Mouse (Mus musculus): ENCODE results near the gene Fsd1. TPM values are rescaled to one million over a fixed set of nuclear protein-coding genes. Genes with fewer than 3 reads are reported as not detected.

Fsd1 gene
- total RNA-seq, 2 experiments from 2014 or later = 0.74 TPM; not detected in 1

DNA sequence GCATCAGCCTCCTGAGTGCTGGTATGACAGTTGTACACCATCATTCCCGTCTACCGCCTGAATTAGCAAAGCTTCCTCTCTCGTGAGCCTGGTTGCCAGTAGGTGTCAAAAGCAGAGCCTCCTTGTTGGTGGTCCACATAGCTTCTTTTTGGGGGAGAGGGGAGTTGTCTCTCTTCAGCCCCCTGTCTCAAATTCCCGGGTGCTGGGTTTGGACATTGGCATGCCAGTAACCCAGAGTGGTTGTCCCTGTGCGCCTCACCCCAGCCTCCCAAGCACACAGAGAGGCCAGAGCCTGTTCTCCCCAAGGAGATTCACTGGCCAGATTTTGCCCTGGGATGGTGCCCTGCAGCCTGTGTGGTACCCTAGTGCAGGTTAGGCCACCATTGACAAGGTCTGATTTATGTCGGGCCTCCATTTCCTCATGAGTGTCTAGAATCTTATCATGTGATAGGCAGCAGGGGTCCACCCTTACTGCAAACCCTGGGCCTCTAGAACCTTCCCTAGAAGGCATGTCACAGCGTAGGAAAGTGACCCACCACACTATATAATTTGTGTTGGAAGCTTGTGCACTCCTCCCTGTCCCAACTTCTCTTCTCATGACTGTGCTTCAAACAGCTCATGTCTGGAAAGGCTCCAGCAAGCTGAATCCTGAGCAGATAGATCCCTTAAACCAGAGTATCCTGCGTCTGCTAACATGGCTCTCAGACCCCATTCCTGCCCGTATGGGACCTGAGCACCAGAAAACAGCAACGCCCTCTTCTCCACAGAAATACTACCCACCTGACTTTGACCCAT lies 26.2 kb upstream of the Fsd1 start:
- intact Hi-C loops (cut with DNase I) = loop anchor here (10.0 kb wide), 2 partner anchors 255 to 295 kb away; partner anchors contain the start of gene Fem1a

DNA sequence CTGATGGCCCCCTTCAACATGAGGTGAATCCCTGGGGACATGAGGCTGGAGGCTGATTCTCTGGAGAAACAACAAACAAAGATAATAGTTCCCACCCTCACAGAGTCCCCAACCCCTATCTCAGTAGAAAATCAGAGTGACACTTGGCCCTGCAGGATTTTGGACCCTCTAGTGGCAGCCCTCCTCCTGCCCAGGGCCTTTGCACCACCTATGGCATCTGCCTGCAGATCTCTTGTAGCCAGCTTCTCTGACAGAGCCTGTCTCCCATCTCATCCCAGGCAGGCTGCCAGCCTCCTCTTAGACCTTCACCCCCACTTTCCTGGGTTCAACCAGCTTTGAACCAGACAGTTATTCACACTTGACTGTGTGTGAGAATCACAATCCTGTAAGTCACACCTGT lies 25.5 kb upstream of the Fsd1 start:
- DNase-seq = no peak
- intact Hi-C loops (cut with DNase I) = no loop called here

More for the DNA sequence above, 26.2 kb upstream of the Fsd1 start:
- DNase-seq = no peak

DNA sequence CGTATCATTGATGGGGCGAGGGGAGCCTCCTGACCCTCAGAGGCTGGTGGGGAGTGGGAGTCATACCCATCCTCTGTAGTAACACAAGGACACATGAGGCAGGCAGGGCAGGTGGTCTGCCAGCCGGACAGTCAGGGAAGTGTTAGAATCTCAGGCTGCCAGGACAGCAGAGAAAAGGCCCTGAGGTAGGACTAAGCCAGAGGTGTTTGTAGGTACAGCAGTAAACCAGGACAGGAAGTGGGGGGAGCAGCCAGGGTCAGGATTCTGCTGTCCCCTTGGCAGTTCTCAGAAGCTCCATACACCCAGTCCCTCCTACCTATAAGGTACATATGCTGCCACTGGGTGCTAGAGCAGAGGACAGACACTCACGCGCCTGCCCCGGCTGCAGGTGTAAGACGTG lies 24.7 kb upstream of the Fsd1 start:
- no peak for DNase-seq

DNA sequence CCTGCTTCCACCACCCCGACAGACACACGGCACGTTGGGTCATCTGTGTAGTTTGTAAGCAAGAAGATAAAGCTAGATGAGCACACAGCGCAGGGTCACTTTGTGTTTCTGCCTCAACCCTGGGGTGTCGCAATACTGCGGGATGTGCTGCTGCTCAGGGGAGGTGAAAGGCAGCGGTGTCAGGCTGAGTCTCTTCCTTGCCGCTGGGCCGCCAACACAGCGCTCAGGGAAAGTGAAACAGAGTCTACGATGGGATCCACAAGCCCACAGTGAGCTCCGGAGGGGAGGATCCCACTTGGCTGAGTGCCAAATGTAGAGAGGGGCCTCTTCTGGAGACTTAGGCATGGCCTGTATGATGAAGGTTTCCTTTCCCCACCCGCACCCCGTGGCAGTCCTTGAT lies 23.1 kb upstream of the Fsd1 start:
- intact Hi-C loops (cut with DNase I) = no loop called here
- DNase-seq = no peak

More for the DNA sequence above, 24.7 kb upstream of the Fsd1 start:
- intact Hi-C loops (cut with DNase I) = no loop called here

GRCm38 (mm10) chr17:55964496-55964895 lies 21.8 kb upstream of the Fsd1 start:
- intact Hi-C loops (cut with DNase I) = no loop called here
- DNase-seq = no peak

DNA sequence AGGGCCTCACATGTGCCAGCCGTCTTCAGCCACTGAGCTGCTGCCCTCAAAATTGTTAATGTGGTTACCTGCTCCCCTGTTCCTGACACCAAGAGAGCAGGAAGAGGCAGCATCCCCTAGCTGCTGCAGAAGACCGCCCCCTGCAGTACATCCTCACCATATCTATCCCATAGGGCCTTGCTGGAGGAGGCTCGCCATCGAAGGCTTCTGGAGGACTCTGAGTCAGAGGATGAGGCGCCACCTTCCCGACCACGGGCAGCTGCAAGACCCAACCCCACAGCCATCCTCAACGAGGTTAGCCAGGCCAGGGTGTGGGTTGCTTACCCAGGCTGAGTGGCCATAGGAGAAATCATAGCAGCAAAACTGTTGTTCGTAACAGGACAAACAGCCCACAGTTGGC lies 21.3 kb upstream of the Fsd1 start:
- intact Hi-C loops (cut with DNase I) = no loop called here
- DNase-seq = no peak

GRCm38 (mm10) chr17:55967186-55967585 lies 19.1 kb upstream of the Fsd1 start:
- intact Hi-C loops (cut with DNase I) = no loop called here
- no peak for DNase-seq

GRCm38 (mm10) chr17:55968210-55968609 lies 18.1 kb upstream of the Fsd1 start:
- intact Hi-C loops (cut with DNase I) = no loop called here
- peak; percentile 35 to 48 for DNase-seq

GRCm38 (mm10) chr17:55969560-55969959 lies 16.7 kb upstream of the Fsd1 start:
- intact Hi-C loops (cut with DNase I) = no loop called here

GRCm38 (mm10) chr17:55969966-55970891 lies 16.1 kb upstream of the Fsd1 start, which contains the start of gene Shd:
Gene Shd (plus strand): TSS chr17:55970467.
- intact Hi-C loops (cut with DNase I) = no loop called here
- DNase-seq = peak; percentile 46 to 54

More at GRCm38 (mm10) chr17:55969560-55969959, 16.7 kb upstream of the Fsd1 start:
- DNase-seq = no peak

DNA sequence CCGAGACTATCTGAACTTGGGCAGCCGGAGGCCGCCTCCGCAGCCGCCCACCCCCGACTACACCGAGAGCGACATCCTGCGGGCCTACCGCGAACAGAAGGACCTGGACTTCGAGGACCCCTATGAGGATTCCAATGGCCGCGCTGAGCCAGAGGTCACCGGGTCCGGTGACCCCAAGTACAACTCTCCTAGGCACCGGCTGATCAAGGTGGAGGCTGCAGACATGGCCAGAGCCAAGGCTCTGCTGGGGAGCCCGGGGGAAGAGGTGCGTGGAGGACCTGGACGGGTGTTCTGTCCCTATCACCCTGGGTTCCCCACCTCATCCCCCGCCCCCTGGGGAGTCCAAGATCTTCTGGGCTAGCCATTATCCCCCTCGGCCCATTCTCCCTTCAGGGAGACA lies 14.9 kb upstream of the Fsd1 start:
- no peak for DNase-seq
- intact Hi-C loops (cut with DNase I) = no loop called here

- intact Hi-C loops (cut with DNase I) = loop anchor here (1.0 kb wide), 1 partner anchor 34 kb away; no protein-coding TSS in a partner anchor
Measured at GRCm38 (mm10) chr17:55976255-55976862, 9.9 kb upstream of the Fsd1 start.

GRCm38 (mm10) chr17:55977301-55977700 lies 9.0 kb upstream of the Fsd1 start:
- no peak for DNase-seq
- intact Hi-C loops (cut with DNase I) = no loop called here

More at GRCm38 (mm10) chr17:55976255-55976862, 9.9 kb upstream of the Fsd1 start:
- DNase-seq = peak; percentile 83 to 89

DNA sequence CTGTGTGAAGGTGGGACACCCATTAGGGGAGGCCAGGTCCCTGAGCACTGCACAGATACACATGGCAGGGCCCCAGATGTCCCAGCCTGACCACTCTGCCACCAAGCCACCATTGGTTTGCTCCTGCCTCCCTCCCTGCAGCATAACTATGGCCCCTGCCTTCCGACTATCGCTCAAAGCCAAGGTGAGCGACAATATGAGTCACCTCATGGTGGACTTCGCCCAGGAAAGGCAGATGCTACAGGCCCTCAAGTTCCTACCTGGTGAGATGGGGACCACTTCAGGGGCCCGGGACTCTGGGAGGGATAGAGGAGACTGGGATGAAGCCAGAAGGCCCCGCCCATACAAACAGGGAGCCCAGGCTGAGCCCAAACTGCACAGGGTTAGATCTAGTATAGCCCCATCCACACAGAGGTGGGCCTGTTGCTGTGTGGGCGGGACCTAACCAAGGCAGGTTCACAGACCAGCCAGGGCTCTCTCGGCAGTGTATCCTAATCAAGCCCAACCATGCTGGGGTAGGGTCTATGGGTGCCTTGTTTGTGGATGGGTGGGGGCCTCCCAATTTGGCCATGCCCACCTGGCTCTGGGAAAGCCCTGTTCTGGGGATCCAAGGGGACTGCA lies 4.1 kb downstream of the Fsd1 start:
- intact Hi-C loops (cut with DNase I) = no loop called here
- DNase-seq = no peak

DNA sequence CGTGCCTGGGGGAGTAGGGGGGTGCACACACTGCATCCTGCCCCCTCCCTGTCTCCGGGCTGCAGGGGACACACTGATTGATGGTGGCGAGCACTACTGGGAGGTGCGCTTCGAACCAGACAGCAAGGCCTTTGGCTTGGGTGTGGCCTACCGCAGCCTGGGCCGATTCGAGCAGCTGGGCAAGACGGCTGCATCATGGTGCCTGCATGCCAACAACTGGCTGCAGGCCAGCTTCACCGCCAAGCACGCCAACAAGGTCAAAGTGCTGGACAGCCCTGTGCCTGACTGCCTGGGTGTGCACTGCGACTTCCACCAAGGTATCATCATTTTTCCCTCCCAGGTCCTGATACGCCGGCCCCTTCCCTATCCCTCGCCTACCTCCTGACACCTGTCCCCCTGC lies 9.7 kb downstream of the Fsd1 start:
- intact Hi-C loops (cut with DNase I) = no loop called here
- peak in 1 of 2 experiments; percentile 38 for DNase-seq

DNA sequence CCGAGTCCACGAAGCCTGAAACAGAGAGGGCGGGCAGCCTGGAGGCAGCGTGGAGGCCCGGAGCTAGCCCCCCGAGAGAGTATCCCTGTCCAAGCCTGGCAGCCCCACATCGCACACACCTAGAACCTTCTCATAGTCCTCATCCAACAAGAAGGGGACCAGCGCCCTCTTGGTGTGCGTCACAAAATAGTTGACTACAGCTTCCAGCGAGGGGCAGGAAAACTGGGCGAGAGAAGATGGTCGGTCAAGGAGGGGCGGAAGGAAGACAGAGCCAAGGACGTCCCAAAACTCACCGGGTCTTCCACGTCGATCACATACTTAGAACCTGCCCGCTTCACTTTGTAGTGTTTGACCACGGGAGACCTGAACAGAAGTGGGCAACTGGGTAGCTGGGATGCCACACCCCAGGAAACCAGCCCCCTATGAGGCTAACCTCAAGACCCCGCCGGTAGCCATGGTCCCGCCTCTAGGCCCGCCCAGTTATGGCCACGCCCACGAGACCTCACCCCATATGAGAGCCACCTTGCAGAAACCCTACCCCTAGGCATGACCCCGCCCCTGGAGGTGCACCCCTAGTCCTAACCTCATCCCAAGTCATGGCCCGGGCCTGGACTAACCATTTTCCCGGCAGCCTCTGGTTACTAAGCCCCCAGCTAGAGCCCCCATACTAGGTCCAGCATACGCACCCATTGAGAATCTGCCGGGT lies 13.6 kb downstream of the Fsd1 start:
- no peak for DNase-seq

GRCm38 (mm10) chr17:56003000-56003399 lies 16.7 kb downstream of the Fsd1 start:
- no peak for DNase-seq
- intact Hi-C loops (cut with DNase I) = no loop called here

More for the DNA sequence above, 13.6 kb downstream of the Fsd1 start:
- intact Hi-C loops (cut with DNase I) = no loop called here

DNA sequence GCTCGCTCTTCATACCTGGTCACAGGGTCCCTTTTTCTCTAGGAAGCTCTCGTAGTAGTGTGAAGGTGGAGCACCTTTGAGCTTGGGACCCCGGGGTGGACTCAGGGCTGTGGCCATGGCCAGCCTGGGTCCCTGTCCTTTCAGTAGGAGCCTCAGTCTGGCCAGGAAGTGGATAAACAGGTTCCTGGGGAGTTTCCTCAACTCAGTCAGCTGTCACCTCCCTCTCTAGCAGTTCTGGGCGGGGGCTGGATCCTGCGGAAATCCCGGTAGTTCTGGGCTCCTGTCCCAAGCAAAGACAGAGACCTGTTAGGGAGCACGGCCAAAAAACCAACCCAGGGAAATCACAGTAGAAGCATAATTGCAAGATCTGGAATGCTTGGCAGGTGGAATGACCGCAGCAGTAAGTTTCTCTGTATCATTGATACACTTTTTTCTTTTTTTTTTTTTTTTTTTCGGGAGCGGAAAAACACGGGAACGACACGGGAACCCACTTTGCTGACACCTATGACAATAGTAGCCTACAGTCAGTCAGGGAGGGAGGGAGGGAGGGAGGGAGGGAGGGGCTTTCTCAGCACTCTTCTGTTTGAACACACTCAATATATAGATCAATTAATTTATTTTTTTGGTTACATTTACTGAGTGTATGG lies 19.2 kb downstream of the Fsd1 start, which contains the start of the genes Stap2 and Mpnd:
Stap2 (minus strand) TSS at position 170 of the 647 bp plus-strand sequence.
Mpnd (plus strand) TSS at position 297 of the 647 bp plus-strand sequence.
- intact Hi-C loops (cut with DNase I) = no loop called here
- DNase-seq = peak; percentile 52 to 59

DNA sequence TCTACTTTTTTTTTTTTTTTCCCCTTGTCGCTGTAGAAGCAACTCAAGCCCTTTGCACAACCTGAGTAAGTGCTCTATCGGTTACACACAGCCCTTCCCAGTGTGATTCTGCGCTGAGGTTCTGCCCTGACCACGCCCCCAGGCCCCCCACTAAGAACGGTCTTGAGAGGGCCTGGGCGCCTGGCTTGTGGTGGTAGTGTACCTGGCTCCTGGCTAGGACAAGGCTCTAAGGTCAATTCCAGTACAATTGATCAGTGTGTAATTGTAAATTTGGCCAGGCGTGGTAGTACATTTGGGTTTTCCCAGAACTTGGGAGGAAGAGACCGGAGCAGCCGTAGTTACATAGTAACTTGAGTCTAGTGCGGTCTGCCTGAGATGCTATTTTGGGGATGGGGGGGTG lies 20.6 kb downstream of the Fsd1 start:
- DNase-seq = no peak
- intact Hi-C loops (cut with DNase I) = no loop called here
